Mouse (Mus musculus) bone marrow macrophage, adult 2 months (primary cell): Measurements from ENCODE around the gene Bahcc1.

ENCODE experiments used
- CTCF ChIP-seq: IDR thresholded peaks from 2 replicates; pipeline ENCODE4 v1.5.1; 2012; ENCODE audit warnings: low read depth, mild to moderate bottlenecking, low read length, moderate library complexity
- POLR2A ChIP-seq: IDR thresholded peaks from 2 replicates; pipeline ENCODE4 v1.6.1; 2012; ENCODE audit warnings: mild to moderate bottlenecking, low read depth, low read length, borderline replicate concordance

DNA sequence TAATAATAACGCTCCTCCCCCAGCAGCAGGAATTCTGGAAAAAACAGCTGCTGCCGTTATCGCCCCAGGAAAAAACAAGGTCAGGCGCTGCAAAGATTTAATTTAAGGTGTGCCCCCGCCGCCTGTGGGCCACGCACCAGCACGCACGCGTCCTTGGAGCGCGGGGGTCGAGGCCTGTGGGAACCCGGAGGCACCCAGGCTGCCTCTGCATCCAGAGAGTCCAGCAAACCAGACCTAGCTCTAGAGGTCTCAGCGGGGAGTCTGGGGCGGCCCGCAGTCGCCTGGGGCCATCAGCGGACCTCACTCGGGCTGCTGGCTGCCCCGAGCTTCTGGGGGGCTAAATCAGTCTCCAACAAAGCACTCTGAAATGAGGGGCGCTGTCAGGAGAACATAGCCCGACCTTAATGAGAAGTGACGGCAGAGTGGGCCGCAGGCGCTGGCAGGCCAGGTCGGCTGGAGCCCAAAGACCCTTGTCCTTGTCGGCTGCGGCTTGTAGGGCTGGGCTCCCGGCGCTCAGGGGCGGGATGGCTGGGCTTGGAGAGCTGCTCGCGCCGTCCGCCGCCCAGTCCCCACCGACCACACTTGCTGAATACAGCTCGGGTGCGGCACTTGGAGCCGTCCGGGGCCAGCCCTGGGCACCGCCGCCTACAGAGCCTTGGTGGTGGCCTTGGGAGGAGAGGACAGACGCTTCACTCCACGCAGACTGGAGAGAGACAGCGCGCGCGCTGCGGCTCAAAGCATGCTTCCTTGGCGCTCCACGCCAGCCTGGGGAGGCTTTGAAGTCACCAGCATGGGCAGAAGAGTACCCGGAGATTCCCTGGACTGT is 47.2 kb upstream of the Bahcc1 start:
- TF ChIP-seq CTCF: no peak
- no peak for TF ChIP-seq POLR2A
